Comparison of ENCODE assay signal across 22 mouse cellular contexts in genomic region chr12:107328986-107329385, GRCm38 (mm10).
DNase-seq lines count a peak whose midpoint lies in the region; ATAC-seq and TF ChIP-seq lines count a peak whose summit lies in the region.
"Had no signal": no experiment of that assay in that cellular context is flagged by ENCODE, and none has a peak within 500 bp of the region (broad histone marks: within the 10 kb centered on the region; RNA-seq: fewer than 3 reads in every experiment).

No protein-coding gene starts in this region.

- 0 out of 2 replicates have a peak, but pooled peaks have one; percentile 36 for ATAC-seq in intestine, embryonic 14.5 days (replicated peaks; ENCODE audit: low FRiP score, low TSS enrichment, low read depth)
- ATAC-seq in intestine, embryonic 15.5 days, result no peak
- ATAC-seq in hindbrain, embryonic 13.5 days (ENCODE audit: low FRiP score), result peak; percentile 24; the same call in 1 of the 2 replicates
- ATAC-seq: forebrain, embryonic 15.5 days; intestine, embryonic 16.5 days; lung, postnatal 0 days had no signal

- 20% methylated on average over 9 of the region's 9 CpGs for whole genome bisulfite sequencing in intestine, embryonic 14.5 days
- WGBS in intestine, embryonic 15.5 days, result 26% methylated on average over 9 of the region's 9 CpGs
- WGBS in hindbrain, embryonic 13.5 days, result 10% methylated on average over 9 of the region's 9 CpGs
- WGBS in kidney, adult 2 months, result 19% methylated on average over 9 of the region's 9 CpGs

- H3K27ac ChIP-seq in intestine, embryonic 14.5 days (ENCODE audit: low read depth), result no peak overlapping the region
- no peak overlapping the region for H3K27ac ChIP-seq in intestine, embryonic 15.5 days
- no peak overlapping the region for H3K27ac ChIP-seq in hindbrain, embryonic 13.5 days
- H3K27ac ChIP-seq in kidney, adult 2 months (ENCODE audit: insufficient read depth, low read depth, low read length), result no peak overlapping the region
- H3K27ac ChIP-seq: forebrain, embryonic 15.5 days; gastrocnemius, adult 2 months; heart, embryonic 13.5 days; kidney, embryonic 15.5 days; limb, embryonic 15.5 days; midbrain, embryonic 12.5 days had no signal

- no peak overlapping the region for H3K4me2 ChIP-seq in intestine, embryonic 14.5 days (ENCODE audit: low read length)
- no peak overlapping the region for H3K4me2 ChIP-seq in intestine, embryonic 15.5 days (replicated peaks)
- no peak overlapping the region for H3K4me2 ChIP-seq in hindbrain, embryonic 13.5 days
- H3K4me2 ChIP-seq: forebrain, embryonic 15.5 days; heart, embryonic 13.5 days; kidney, embryonic 15.5 days; limb, embryonic 15.5 days; midbrain, embryonic 12.5 days had no signal

- DNase-seq in intestine, embryonic 14.5 days (ENCODE audit: low spot score), result no peak
- DNase-seq in embryo, embryonic 11.5 days (ENCODE audit: low read depth, low spot score), result peak; percentile 34
- peak; percentile 22 for DNase-seq in retina, postnatal 1 day
- no peak for DNase-seq in kidney, adult 2 months
- no peak for DNase-seq in thymus, adult 18-20 months
- no peak for DNase-seq in cerebellum, postnatal 10 days
- DNase-seq: B cell, adult 2 months; cerebellum, adult 2 months; gastrocnemius, adult 2 months; kidney, postnatal 4 days; right cerebral cortex, postnatal 4 days; thymus, postnatal 25 days had no signal

- no peak overlapping the region for H3K4me3 ChIP-seq in intestine, embryonic 14.5 days (ENCODE audit: low read depth, low read length)
- no peak overlapping the region for H3K4me3 ChIP-seq in intestine, embryonic 15.5 days (replicated peaks)
- no peak overlapping the region for H3K4me3 ChIP-seq in hindbrain, embryonic 13.5 days
- no peak overlapping the region for H3K4me3 ChIP-seq in kidney, adult 2 months (ENCODE audit: insufficient read depth, low read depth, low read length)
- H3K4me3 ChIP-seq: forebrain, embryonic 15.5 days; gastrocnemius, adult 2 months; heart, embryonic 13.5 days; kidney, embryonic 15.5 days; limb, embryonic 15.5 days; midbrain, embryonic 12.5 days; myocyte had no signal

- no peaks in the 10 kb centered on the region for H3K36me3 ChIP-seq in intestine, embryonic 14.5 days (ENCODE audit: control insufficient read depth, insufficient read depth, low read length)
- no peaks in the 10 kb centered on the region for H3K36me3 ChIP-seq in intestine, embryonic 15.5 days
- no peaks in the 10 kb centered on the region for H3K36me3 ChIP-seq in hindbrain, embryonic 13.5 days
- no peaks in the 10 kb centered on the region for H3K36me3 ChIP-seq in kidney, adult 2 months (ENCODE audit: control insufficient read depth, insufficient read depth, low read length)
- H3K36me3 ChIP-seq: forebrain, embryonic 15.5 days; heart, embryonic 13.5 days; kidney, embryonic 15.5 days; limb, embryonic 15.5 days; midbrain, embryonic 12.5 days had no signal

- no peak overlapping the region for H3K9ac ChIP-seq in intestine, embryonic 14.5 days (ENCODE audit: low read length)
- no peak overlapping the region for H3K9ac ChIP-seq in intestine, embryonic 15.5 days
- H3K9ac ChIP-seq in hindbrain, embryonic 13.5 days, result no peak overlapping the region
- H3K9ac ChIP-seq: forebrain, embryonic 15.5 days; heart, embryonic 13.5 days; kidney, embryonic 15.5 days; limb, embryonic 15.5 days; midbrain, embryonic 12.5 days had no signal

- TF ChIP-seq CTCF in kidney, adult 2 months (conservative IDR thresholded peaks at IDR 0.05; ENCODE audit: insufficient read depth, insufficient read length, low read depth, low read length), result no peak

- no peak for TF ChIP-seq POLR2A in kidney, adult 2 months (IDR thresholded peaks at IDR 0.05; ENCODE audit: low read depth, low read length)

- H3K4me1 ChIP-seq in intestine, embryonic 14.5 days (replicated peaks; ENCODE audit: control insufficient read depth, insufficient read depth, low read length), result no peaks in the 10 kb centered on the region
- no peaks in the 10 kb centered on the region for H3K4me1 ChIP-seq in intestine, embryonic 15.5 days (replicated peaks)
- peaks cover 14% of the 10 kb centered on the region for H3K4me1 ChIP-seq in hindbrain, embryonic 13.5 days (replicated peaks)
- H3K4me1 ChIP-seq in kidney, adult 2 months (ENCODE audit: control insufficient read depth, insufficient read depth, low read length), result no peaks in the 10 kb centered on the region
- H3K4me1 ChIP-seq: heart, embryonic 13.5 days had no signal

- H3K9me3 ChIP-seq in intestine, embryonic 14.5 days (ENCODE audit: control insufficient read depth, low read length), result no peaks in the 10 kb centered on the region
- no peaks in the 10 kb centered on the region for H3K9me3 ChIP-seq in intestine, embryonic 15.5 days
- 0 out of 2 replicates have a peak, but pooled peaks cover 4% of the 10 kb centered on the region for H3K9me3 ChIP-seq in hindbrain, embryonic 13.5 days
- H3K9me3 ChIP-seq: forebrain, embryonic 15.5 days; heart, embryonic 13.5 days; kidney, embryonic 15.5 days; limb, embryonic 15.5 days; midbrain, embryonic 12.5 days had no signal

- H3K27me3 ChIP-seq in intestine, embryonic 14.5 days (replicated peaks; ENCODE audit: control insufficient read depth, insufficient read depth, low read length), result no peaks in the 10 kb centered on the region
- no peaks in the 10 kb centered on the region for H3K27me3 ChIP-seq in intestine, embryonic 15.5 days (replicated peaks)
- no peaks in the 10 kb centered on the region for H3K27me3 ChIP-seq in hindbrain, embryonic 13.5 days
- H3K27me3 ChIP-seq in kidney, adult 2 months (replicated peaks; ENCODE audit: control insufficient read depth, insufficient read depth, low read length), result no peaks in the 10 kb centered on the region
- H3K27me3 ChIP-seq: forebrain, embryonic 15.5 days; kidney, embryonic 15.5 days; midbrain, embryonic 12.5 days had no signal

Comparison
In these comparisons a context has a peak if more than half of its experiments do, and no peak if none do; other contexts are left out.
1. DNase-seq: peak in embryo, embryonic 11.5 days (single experiment) and retina, postnatal 1 day (single experiment); none in intestine, embryonic 14.5 days (single experiment), kidney, adult 2 months (single experiment), thymus, adult 18-20 months (0 of 2) and cerebellum, postnatal 10 days (0 of 2).